Mouse (Mus musculus) CD4-positive helper T cell, adult 2 months (primary cell): ENCODE data around the gene Ints5.

Source experiments
- DNase-seq: peaks from one replicate; pipeline ENCODE4 v3.0.0-alpha.2; 2012; ENCODE audit warnings: low read depth, missing footprints, low spot score

Gene Ints5

DNA sequence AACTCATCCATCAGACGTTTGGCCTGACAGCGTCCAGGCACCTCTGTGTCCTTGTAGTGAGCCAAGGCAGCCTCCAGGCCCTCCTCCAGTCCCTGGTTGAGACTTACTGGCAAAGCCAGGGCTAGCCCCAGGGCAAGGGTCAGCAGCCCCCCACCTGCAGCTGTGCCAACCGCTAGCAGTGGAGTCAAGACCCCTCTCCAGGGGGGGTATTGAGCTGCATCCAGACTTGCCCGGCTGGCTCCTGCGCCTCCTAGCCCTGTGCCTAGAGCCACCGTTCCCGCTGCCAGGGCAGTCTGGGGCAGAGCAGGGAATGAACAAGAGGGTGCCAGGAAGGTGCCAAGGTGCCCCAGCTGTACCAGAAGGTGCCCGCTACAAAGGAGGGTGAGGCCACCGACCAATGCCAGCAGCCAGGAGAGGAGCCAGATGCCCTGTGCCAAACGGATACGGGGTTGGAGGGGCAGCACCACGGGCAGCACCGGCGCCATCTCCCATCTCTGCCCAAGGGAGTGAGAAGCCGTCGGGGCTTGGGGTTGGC, 36.0 kb downstream of the Ints5 start:
- no peak for DNase-seq

DNA sequence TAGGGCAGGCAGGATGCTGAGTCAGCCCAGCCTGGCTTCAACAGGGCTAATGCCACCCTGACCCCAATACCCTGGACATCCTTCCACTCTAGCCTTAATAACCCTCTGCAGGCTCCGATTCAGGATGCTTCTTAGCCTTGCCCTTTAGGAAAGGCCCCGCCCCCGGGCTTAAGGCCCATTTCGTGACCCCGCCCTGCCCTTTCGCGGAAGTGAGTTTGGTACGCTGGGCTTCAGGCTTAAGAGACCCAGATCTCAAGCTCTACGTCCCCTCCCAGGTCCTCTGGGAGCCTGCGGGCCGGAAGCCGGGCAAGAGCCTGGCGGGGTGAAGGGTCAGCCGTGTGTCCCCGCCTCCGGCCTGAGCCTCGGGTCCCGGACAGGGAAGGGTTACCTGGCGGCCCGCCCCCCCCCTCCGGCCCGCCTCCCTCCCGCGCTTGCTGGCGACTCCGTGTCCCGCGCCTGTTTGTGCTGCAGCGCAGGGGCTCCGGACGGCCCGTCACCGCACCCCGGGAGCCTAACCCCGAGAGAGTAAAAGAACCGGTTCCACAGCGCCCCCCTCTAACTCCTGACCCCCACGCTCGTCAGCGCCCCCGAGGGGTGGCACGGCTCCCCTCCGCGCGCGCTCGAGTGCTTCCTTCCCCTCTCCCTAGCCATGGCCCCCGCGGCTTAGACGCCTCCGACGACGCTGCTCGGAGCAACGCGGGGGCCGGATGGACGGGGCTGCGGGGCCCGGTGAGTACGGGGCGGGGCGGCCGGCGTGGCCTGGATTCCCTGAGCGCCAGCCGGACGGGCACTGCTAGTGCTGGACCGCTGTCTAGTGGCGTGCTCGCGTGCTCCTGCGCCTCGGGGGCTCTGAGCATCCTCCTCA, 36.7 kb downstream of the Ints5 start, which contains the start of the genes Rom1 and Eml3:
Gene Rom1 (minus strand): TSS at position 133 of the 865 bp plus-strand sequence.
Gene Eml3 (plus strand): TSS at position 329 of the 865 bp plus-strand sequence.
- DNase-seq, result peak; percentile 85

- no peak for DNase-seq
Observed at GRCm38 (mm10) chr19:8930117-8930516, 37.3 kb downstream of the Ints5 start.

- no peak for DNase-seq
Observed at GRCm38 (mm10) chr19:8930771-8931170, 38.0 kb downstream of the Ints5 start.

- DNase-seq, result no peak
Observed at GRCm38 (mm10) chr19:8936736-8937135, 43.9 kb downstream of the Ints5 start.

GRCm38 (mm10) chr19:8940526-8941133, 47.8 kb downstream of the Ints5 start:
- no peak for DNase-seq

GRCm38 (mm10) chr19:8941136-8941514, 48.3 kb downstream of the Ints5 start:
- DNase-seq, result no peak

DNA sequence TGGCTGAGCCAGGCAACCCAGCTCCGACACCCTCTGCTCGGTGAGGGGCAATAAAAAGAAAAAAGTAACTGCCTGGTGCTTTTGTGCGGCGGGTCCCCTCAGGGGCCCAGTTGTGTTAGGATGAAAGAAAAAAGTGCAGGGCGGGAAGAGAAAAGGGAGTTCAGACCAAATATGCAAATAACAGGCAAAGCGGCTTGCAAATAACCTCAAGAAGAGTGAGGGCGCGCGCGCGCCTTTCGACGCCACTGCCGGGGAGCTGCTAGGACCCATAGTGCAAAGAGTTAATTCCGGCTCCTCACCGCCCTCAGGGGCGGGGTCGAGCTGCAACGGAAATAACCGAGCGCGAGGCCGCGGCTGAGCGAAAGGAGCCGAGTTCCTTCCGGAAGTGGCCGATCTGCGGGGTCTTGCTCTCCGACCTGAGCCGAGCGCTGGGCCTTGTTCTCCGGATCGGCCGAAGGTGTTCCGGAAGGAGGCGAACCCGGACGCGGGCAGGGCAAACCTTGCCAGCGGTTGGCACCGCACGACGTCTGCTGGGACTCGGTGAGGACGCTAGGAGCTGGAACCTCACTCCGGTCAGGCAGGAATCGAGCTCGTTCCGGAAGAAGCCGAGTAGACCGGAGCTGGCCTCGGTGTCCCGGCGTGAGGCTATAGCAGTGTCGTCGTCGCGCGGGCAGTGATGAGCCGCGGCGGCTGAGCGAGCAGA, 48.9 kb downstream of the Ints5 start, which contains the start of gene Mta2:
Gene Mta2 (plus strand): TSS at position 361 of the 703 bp plus-strand sequence.
- DNase-seq, result peak; percentile 98

- DNase-seq, result peak; percentile 81
Observed at GRCm38 (mm10) chr19:8942276-8942964, 49.6 kb downstream of the Ints5 start.

DNA sequence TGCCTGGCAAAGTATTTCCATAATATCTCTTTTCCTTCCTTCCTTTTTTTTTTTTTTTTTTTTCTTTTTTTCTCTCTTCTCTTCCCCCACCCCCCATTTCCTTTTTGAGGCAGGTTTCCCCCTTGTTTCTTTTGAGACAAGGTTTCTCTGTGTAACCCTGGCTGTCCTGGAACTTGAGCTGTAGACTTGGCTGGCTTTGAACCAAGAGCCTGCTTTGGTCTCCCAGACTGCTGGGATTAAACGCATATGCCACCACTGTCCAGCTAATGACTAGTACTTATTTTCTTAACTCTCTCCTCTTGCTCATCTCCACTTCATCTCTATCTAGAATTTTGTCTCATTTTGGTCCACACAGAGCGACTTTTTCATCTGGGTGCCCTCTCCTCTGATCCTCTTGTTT, 50.2 kb downstream of the Ints5 start:
- no peak for DNase-seq

GRCm38 (mm10) chr19:8944062-8944461, 51.3 kb downstream of the Ints5 start:
- DNase-seq, result peak; percentile 30

DNA sequence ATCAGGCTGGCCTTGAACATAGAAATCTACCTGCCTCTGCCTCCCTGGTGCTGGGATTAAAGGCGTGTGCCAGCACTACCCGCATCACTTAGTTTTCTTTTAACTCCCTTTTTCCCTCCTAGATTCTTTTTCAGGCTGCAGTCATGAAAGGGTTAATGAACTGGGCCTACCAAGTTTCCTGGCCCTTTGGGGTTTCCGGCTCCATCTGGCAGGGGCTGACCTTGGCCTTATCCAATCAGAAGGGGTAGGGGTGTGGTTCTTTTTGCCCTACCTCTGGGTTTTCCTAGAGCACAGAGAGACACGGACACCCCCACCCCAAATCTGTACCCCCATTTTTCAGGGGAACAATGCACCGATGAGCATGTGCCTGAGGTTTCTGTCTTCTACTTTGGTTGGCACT, 51.9 kb downstream of the Ints5 start:
- DNase-seq, result peak; percentile 74

GRCm38 (mm10) chr19:8945251-8945650, 52.4 kb downstream of the Ints5 start:
- DNase-seq, result no peak

DNA sequence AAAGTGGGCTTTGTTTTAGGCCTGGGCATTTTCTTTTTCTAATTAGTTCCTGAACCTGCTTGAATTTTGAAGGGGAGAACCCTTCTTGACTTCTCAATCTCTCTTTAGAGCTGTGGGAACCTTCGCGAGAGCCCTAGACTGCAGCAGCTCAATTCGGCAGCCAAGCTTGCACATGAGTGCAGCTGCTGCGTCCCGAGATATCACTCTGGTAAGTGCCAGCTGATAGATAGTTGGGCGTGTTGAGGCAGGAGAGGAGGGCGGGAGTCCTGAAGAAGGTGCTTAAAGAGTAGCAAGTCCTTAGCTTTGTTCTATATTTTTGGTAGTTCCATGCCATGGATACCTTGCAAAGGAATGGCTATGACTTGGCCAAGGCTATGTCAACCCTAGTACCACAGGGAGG, 54.1 kb downstream of the Ints5 start:
- DNase-seq, result no peak
